Mouse (Mus musculus) myocyte (in vitro differentiated cells): ENCODE data around the gene Dab1.

Experiments used
- MYOD1 ChIP-seq, 3 experiments: IDR thresholded peaks; one replicate each; pipeline ENCODE4 v1.6.1; 2011; ENCODE audit warnings: control low read depth in 2 of 3, low read depth in 2 of 3, mild to moderate bottlenecking in 2 of 3, moderate library complexity in 1 of 3; ENCODE audit not compliant: insufficient read length in 2 of 3, control insufficient read depth in 1 of 3
- POLR2A ChIP-seq: IDR thresholded peaks from one replicate; pipeline ENCODE4 v1.6.1; 2011; ENCODE audit warnings: low read depth, mild to moderate bottlenecking, control low read depth, moderate library complexity; ENCODE audit not compliant: insufficient read length

DNA sequence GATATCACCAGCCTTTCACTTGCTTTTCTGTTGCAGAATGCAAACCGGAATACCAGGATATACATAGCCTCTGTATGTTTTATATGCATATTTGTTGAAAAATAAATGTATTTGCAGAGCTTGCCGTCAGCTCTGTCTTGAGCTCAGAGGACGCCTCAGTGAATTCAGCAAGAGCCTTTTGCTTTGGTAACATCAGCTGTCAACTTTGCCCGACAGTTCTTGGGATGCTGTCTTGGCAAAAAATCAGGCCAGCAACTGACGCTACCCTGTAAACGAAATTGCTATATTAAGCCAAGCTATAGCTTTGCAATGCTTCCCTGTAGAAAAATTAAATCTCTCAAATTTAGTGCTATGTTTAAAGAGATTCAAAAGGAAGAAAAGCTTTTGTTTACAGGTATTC, 630.3 kb downstream of the Dab1 start:
- TF ChIP-seq MYOD1 (IDR thresholded peaks at IDR 0.05; ENCODE audit: control insufficient read depth in 1 of 3, insufficient read length in 2 of 3, low read depth in 2 of 3) (no peak), POLR2A (no peak)
